In the genomic region with DNA sequence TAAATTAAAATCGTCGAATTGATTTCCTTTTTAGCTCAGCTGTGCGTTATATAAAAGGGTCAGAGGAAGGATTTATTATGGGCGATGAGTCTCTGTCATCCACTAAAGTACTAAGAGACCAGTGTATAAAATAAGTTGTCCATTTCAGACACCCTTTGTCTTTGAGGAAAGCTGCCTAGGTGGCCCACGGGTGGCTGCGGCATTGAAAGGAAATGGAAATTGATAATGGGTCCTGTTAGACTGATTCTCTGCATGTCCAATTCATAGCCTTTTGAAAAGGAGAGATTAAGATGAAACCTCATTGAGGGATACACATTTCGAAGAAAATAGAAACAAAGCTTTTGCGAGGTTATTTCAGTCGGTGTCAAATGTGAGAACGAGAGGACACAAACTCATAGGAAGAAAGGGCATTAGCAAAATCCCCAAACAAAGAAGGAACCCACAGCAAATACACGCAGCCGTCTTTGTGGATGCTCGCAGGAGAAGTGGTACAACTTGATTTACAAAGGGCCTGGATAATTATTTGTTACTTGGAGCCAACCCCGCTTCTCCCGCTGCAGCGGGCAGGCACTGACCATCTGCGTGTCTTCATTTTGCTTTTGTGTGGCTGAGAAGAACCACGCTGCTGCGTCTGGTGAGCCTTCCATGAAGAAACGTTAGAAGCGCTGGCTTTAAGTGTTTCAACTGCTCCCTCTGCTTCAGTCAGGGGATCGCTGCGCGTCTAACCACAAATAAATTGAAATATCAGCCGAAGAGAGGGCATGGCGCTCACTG, we compare ENCODE assay signal across 8 mouse cellular contexts.
A peak's percentile ranks its signal among the peaks of the same experiment; 100 is the strongest.
DNase-seq lines count a peak whose midpoint lies in the region; ATAC-seq and TF ChIP-seq lines count a peak whose summit lies in the region.
"Had no signal": no experiment of that assay in that cellular context is flagged by ENCODE, and none has a peak within 500 bp of the region (broad histone marks: within the 10 kb centered on the region; RNA-seq: fewer than 3 reads in every experiment).

No protein-coding gene starts in this region.

- no peaks in the 10 kb centered on the region for H3K9me3 ChIP-seq in lung, embryonic 14.5 days (ENCODE audit: low read depth, low read length)
- H3K9me3 ChIP-seq in embryonic facial prominence, embryonic 14.5 days (ENCODE audit: control insufficient read depth, low read length), result no peaks in the 10 kb centered on the region
- no peaks in the 10 kb centered on the region for H3K9me3 ChIP-seq in stomach, embryonic 16.5 days (replicated peaks; ENCODE audit: control insufficient read depth, low read length)
- H3K9me3 ChIP-seq in liver, embryonic 12.5 days (replicated peaks), result no peaks in the 10 kb centered on the region

- H3K27me3 ChIP-seq in lung, embryonic 14.5 days (ENCODE audit: insufficient read depth, low read length), result no peaks in the 10 kb centered on the region
- H3K27me3 ChIP-seq in embryonic facial prominence, embryonic 14.5 days (replicated peaks; ENCODE audit: control insufficient read depth, insufficient read depth, low read length), result no peaks in the 10 kb centered on the region
- no peaks in the 10 kb centered on the region for H3K27me3 ChIP-seq in stomach, embryonic 16.5 days (ENCODE audit: control insufficient read depth, insufficient read depth, low read length)
- H3K27me3 ChIP-seq in liver, embryonic 12.5 days (replicated peaks), result no peaks in the 10 kb centered on the region

- 61% methylated on average over 26 of the region's 26 CpGs for WGBS in lung, embryonic 14.5 days
- 58% methylated on average over 26 of the region's 26 CpGs for WGBS in embryonic facial prominence, embryonic 14.5 days
- 58% methylated on average over 26 of the region's 26 CpGs for WGBS in stomach, embryonic 16.5 days
- WGBS in liver, embryonic 12.5 days (ENCODE audit: insufficient replicate concordance), result 75% methylated on average over 26 of the region's 26 CpGs

- DNase-seq in lung, embryonic 14.5 days, result peak; percentile 23
- no peak for DNase-seq in lung, postnatal 14 days
- DNase-seq in embryonic facial prominence, embryonic 14.5 days (ENCODE audit: low spot score), result peak; percentile 22
- DNase-seq in layer of hippocampus, postnatal 10 days (ENCODE audit: low spot score in 2 of 2), result peak; percentile 21 to 26
- DNase-seq in kidney, adult 18-20 months, result no peak
- DNase-seq: thymus, postnatal 4 days had no signal

- TF ChIP-seq CTCF in lung, embryonic 14.5 days (IDR thresholded peaks at IDR 0.05; ENCODE audit: low read depth), result no peak

- H3K4me3 ChIP-seq in lung, embryonic 14.5 days (ENCODE audit: low read depth, low read length), result no peak overlapping the region
- 0 out of 2 replicates have a peak overlapping the region, but pooled peaks have one; percentile 3 for H3K4me3 ChIP-seq in embryonic facial prominence, embryonic 14.5 days (ENCODE audit: low read depth, low read length)
- H3K4me3 ChIP-seq in stomach, embryonic 16.5 days (replicated peaks; ENCODE audit: low read length), result no peak overlapping the region
- no peak overlapping the region for H3K4me3 ChIP-seq in liver, embryonic 12.5 days

- no peaks in the 10 kb centered on the region for H3K36me3 ChIP-seq in lung, embryonic 14.5 days (ENCODE audit: insufficient read depth)
- no peaks in the 10 kb centered on the region for H3K36me3 ChIP-seq in embryonic facial prominence, embryonic 14.5 days (ENCODE audit: control insufficient read depth, insufficient read depth, low read length)
- no peaks in the 10 kb centered on the region for H3K36me3 ChIP-seq in stomach, embryonic 16.5 days (ENCODE audit: control insufficient read depth, insufficient read depth, low read length)
- no peaks in the 10 kb centered on the region for H3K36me3 ChIP-seq in liver, embryonic 12.5 days

- no peak overlapping the region for H3K27ac ChIP-seq in lung, embryonic 14.5 days (ENCODE audit: low read depth)
- no peak overlapping the region for H3K27ac ChIP-seq in embryonic facial prominence, embryonic 14.5 days (replicated peaks; ENCODE audit: low read depth, low read length)
- no peak overlapping the region for H3K27ac ChIP-seq in stomach, embryonic 16.5 days (ENCODE audit: low read length)
- no peak overlapping the region for H3K27ac ChIP-seq in liver, embryonic 12.5 days

- H3K4me1 ChIP-seq in lung, embryonic 14.5 days (ENCODE audit: insufficient read depth), result no peaks in the 10 kb centered on the region
- no peaks in the 10 kb centered on the region for H3K4me1 ChIP-seq in embryonic facial prominence, embryonic 14.5 days (ENCODE audit: control insufficient read depth, insufficient read depth, low read length)
- H3K4me1 ChIP-seq in stomach, embryonic 16.5 days (ENCODE audit: control insufficient read depth, insufficient read depth, low read length), result no peaks in the 10 kb centered on the region
- no peaks in the 10 kb centered on the region for H3K4me1 ChIP-seq in liver, embryonic 12.5 days

- H3K9ac ChIP-seq in lung, embryonic 14.5 days, result no peak overlapping the region
- H3K9ac ChIP-seq in embryonic facial prominence, embryonic 14.5 days (ENCODE audit: low read depth, low read length), result no peak overlapping the region; the same call in 1 of the 2 replicates
- H3K9ac ChIP-seq in stomach, embryonic 16.5 days (ENCODE audit: low read length), result no peak overlapping the region
- H3K9ac ChIP-seq in liver, embryonic 12.5 days, result no peak overlapping the region

- ATAC-seq in lung, embryonic 14.5 days (ENCODE audit: insufficient read depth), result no peak
- ATAC-seq in embryonic facial prominence, embryonic 14.5 days (ENCODE audit: low read depth), result no peak
- no peak for ATAC-seq in stomach, embryonic 16.5 days (ENCODE audit: insufficient read depth, low FRiP score)
- ATAC-seq in liver, embryonic 12.5 days, result no peak

- H3K4me2 ChIP-seq in lung, embryonic 14.5 days, result 0 out of 2 replicates have a peak overlapping the region, but pooled peaks have one; percentile 18
- H3K4me2 ChIP-seq in embryonic facial prominence, embryonic 14.5 days (ENCODE audit: low read depth, low read length), result peak overlapping the region; percentile 30
- H3K4me2 ChIP-seq in stomach, embryonic 16.5 days (ENCODE audit: low read depth, low read length), result 0 out of 2 replicates have a peak overlapping the region, but pooled peaks have one; percentile 4
- no peak overlapping the region for H3K4me2 ChIP-seq in liver, embryonic 12.5 days

Comparison
In these comparisons a context has a peak if more than half of its experiments do, and no peak if none do; other contexts are left out.
1. DNase-seq: peak in lung, embryonic 14.5 days (single experiment), embryonic facial prominence, embryonic 14.5 days (single experiment) and layer of hippocampus, postnatal 10 days (2 of 2); none in lung, postnatal 14 days (single experiment) and kidney, adult 18-20 months (single experiment).